Mouse (Mus musculus): ENCODE measurements around the gene Acox1. TPM values are rescaled to one million over a fixed set of nuclear protein-coding genes. Genes with fewer than 3 reads are reported as not detected.

Gene Acox1
- total RNA-seq, 2 experiments from 2014 or later, result 110 to 118 TPM

- DNase-seq (ENCODE audit: extremely low spot score in 1 of 2, low spot score in 2 of 2), result no peak
- intact Hi-C loops (cut with DNase I), result no loop called here
Observed at GRCm38 (mm10) chr11:116174775-116175448, 23.9 kb downstream of the Acox1 start.

DNA sequence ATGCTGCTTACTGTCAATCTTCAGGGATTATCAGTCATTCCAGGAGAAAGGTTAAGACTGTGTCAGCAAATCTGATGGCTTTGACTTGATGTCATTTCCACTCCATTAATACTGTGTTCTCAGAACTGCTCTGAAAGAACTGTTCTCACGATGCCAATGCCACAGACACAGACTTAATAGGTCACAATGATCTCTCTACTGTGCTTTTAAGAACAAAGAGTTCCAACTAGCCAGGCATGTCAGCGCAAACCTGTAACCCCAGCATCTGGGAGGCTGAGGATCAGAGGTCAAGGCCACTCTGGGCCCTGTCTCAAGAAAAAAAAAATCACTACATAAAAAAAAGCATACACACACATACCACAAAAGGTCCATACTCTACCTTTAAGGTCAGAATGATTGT lies 26.9 kb downstream of the Acox1 start:
- no peak for DNase-seq (ENCODE audit: extremely low spot score in 1 of 2, low spot score in 2 of 2)
- intact Hi-C loops (cut with DNase I), result no loop called here

- DNase-seq (ENCODE audit: extremely low spot score in 1 of 2, low spot score in 2 of 2), result no peak
- intact Hi-C loops (cut with DNase I), result no loop called here
Observed at GRCm38 (mm10) chr11:116170003-116170800, 28.6 kb downstream of the Acox1 start.

- DNase-seq (ENCODE audit: extremely low spot score in 1 of 2, low spot score in 2 of 2), result no peak
- intact Hi-C loops (cut with DNase I), result no loop called here
Observed at GRCm38 (mm10) chr11:116169214-116169613, 29.6 kb downstream of the Acox1 start.

GRCm38 (mm10) chr11:116167884-116168439 lies 30.9 kb downstream of the Acox1 start, which contains the start of gene Fbf1:
Gene Fbf1, minus strand, starts transcription at chr11:116168166.
- peak; percentile 96 to 97 for DNase-seq (ENCODE audit: extremely low spot score in 1 of 2, low spot score in 2 of 2)
- intact Hi-C loops (cut with DNase I), result no loop called here

- intact Hi-C loops (cut with DNase I), result no loop called here
- no peak for DNase-seq (ENCODE audit: extremely low spot score in 1 of 2, low spot score in 2 of 2)
Observed at GRCm38 (mm10) chr11:116167232-116167631, 31.6 kb downstream of the Acox1 start.

DNA sequence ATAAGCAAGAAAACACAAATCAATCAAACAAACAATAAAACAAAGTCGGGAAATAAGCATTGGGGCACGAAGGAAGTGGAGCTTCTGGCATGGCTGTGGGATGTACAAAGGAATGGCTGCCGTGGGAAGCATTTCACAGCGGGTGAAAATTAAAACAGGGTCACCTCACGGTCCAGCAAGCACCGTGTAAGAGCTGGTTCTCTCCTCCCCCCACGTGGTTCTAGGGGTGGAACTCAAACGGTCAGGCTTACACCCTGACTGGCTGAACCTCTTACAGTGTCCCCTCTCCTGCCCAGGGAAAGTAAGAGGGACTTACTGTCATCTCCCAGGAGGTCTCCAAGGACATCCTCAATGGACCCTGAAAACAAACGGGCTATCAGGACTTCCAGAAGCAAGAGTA lies 35.8 kb downstream of the Acox1 start:
- intact Hi-C loops (cut with DNase I), result no loop called here

GRCm38 (mm10) chr11:116162146-116162545 lies 36.7 kb downstream of the Acox1 start:
- peak; percentile 45 to 52 for DNase-seq (ENCODE audit: extremely low spot score in 1 of 2, low spot score in 2 of 2)
- intact Hi-C loops (cut with DNase I), result no loop called here

More for the DNA sequence above, 35.8 kb downstream of the Acox1 start:
- no peak for DNase-seq (ENCODE audit: extremely low spot score in 1 of 2, low spot score in 2 of 2)

DNA sequence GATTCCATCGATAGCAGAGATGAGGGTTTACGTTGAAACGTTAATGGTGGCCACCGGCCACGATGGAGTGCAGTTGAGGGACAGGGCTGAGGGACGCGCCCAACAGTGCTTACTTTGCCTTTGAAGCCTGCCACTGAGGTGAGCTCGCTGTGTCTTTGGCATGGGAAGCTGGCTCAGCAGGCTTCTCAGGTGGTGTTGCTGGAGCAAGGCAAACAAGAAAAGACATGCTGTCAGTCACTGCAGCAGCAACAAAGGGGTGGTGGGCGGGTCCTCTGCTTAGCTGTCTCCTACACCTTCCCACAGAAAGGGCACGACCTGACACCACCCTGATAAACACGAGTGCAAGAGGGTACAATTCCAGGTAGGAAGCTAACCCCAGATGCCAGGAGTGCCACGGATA lies 37.5 kb downstream of the Acox1 start:
- DNase-seq (ENCODE audit: extremely low spot score in 1 of 2, low spot score in 2 of 2), result no peak
- intact Hi-C loops (cut with DNase I), result no loop called here

DNA sequence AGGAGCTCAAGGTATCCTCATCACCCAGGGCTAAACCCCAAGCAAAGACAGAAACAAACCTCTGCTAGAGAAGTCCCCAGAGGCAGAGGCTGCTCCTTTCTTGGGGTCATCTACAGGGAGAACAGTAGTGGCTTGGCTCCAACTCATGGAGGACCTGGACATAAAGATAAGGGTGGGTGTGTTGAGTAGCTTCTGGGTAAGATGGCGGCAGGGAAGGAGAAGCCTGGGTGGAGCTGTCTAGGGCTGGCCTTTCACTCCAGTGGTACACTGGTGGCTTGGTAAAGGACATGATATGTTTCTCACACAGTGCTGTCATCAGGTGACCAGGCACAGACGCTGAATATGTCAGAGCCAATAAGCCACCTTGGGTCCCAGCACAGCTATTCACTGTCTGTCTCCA lies 47.9 kb downstream of the Acox1 start:
- DNase-seq (ENCODE audit: extremely low spot score in 1 of 2, low spot score in 2 of 2), result no peak
- intact Hi-C loops (cut with DNase I), result no loop called here

GRCm38 (mm10) chr11:116149341-116149740 lies 49.5 kb downstream of the Acox1 start:
- intact Hi-C loops (cut with DNase I), result no loop called here

GRCm38 (mm10) chr11:116148761-116149221 lies 50.1 kb downstream of the Acox1 start:
- DNase-seq (ENCODE audit: extremely low spot score in 1 of 2, low spot score in 2 of 2), result no peak
- intact Hi-C loops (cut with DNase I), result no loop called here

More at GRCm38 (mm10) chr11:116149341-116149740, 49.5 kb downstream of the Acox1 start:
- no peak for DNase-seq (ENCODE audit: extremely low spot score in 1 of 2, low spot score in 2 of 2)

- intact Hi-C loops (cut with DNase I), result no loop called here
- DNase-seq (ENCODE audit: extremely low spot score in 1 of 2, low spot score in 2 of 2), result peak; percentile 45 to 66
Observed at GRCm38 (mm10) chr11:116146294-116146985, 52.4 kb downstream of the Acox1 start.

GRCm38 (mm10) chr11:116145481-116146293 lies 53.2 kb downstream of the Acox1 start:
- intact Hi-C loops (cut with DNase I), result no loop called here

GRCm38 (mm10) chr11:116143468-116143867 lies 55.4 kb downstream of the Acox1 start:
- DNase-seq (ENCODE audit: extremely low spot score in 1 of 2, low spot score in 2 of 2), result no peak
- intact Hi-C loops (cut with DNase I), result no loop called here

More at GRCm38 (mm10) chr11:116145481-116146293, 53.2 kb downstream of the Acox1 start:
- DNase-seq (ENCODE audit: extremely low spot score in 1 of 2, low spot score in 2 of 2), result peak in 1 of 2 experiments; percentile 42

DNA sequence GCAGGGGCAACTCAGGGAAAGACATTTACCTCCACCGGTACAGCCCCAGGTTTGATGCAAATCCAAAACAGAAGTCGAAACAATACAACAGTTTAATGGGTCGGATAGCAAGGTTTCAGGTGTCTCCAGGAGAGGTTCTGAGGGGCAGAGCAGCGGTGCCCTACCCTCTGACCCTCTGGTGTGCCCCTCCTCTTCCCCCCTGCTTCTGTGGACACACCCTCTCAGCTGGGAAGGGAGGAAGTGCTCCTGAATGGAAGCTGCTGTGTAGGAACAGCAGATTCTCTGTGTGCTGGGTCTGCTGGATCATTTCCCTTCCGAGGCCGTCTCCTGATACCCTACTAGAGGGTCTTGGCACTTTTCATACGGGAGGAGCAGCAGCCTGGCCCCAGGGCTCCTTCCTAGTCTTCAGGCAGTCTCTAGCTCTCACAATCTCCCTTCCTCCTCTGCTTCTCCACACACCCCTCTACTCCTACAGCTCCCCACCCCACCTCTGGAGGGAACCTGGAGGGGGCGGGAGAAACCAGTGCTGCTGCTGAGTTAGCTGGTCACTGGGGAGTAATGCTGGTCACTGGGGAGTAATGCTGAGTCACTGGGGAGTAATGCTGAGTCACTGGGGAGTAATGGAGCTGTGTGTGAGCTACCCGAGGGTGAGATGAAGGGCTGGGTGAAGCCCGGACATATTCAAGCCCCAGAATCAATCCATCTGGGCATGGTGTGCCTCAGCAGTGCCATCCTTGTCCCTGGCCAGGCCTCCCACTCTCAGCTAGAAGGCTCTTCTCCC lies 56.4 kb downstream of the Acox1 start:
- no peak for DNase-seq (ENCODE audit: extremely low spot score in 1 of 2, low spot score in 2 of 2)

DNA sequence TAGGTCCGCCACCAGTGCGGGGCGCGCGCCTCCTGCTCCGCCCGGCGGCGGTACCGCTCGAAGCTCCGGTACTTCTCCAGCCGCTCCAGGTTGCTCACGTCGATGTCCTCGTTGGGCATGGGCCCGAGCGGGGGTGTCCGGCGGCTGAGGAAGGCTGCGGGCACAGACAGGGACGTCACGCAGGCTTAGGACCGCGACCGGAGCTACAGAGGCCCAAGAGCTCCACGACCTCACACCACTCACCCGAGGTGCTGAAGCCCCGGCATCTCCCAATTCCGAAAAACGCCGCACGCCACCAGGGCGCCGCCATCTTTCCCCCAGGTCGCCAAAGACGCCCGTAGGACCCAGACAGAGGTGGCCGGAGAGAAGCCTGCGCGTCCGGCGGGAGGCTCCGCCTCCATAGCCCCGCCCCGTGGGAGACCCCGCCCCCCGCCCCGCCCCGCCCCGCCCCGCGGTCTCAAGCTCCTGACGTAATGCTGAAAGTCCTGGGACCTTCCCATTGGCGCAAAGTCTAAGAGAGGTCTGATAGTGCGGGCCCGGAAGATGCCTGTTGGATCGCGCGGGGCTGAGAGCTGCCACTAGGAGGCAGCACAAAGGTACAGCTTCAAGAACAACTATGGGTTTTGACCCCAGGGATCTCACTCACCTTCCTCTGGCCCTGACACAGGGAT lies 60.2 kb downstream of the Acox1 start, which contains the start of gene Mrpl38:
Mrpl38 (minus strand) TSS at position 401 of the 671 bp plus-strand sequence.
- intact Hi-C loops (cut with DNase I), result no loop called here
- DNase-seq (ENCODE audit: extremely low spot score in 1 of 2, low spot score in 2 of 2), result peak; percentile 79 to 90

More for the DNA sequence above, 56.4 kb downstream of the Acox1 start:
- intact Hi-C loops (cut with DNase I), result no loop called here

Data from left cerebral cortex, postnatal 10 days (tissue).